Mouse (Mus musculus) testis, postnatal 10 days (tissue): ENCODE results near the gene Slc31a2.
A peak's percentile ranks its signal among the peaks of the same experiment; 100 is the strongest.
"Not testable (repeated sequence)": the region's sequence is repeated elsewhere in the genome, so short reads cannot be mapped to it uniquely, and the experiment has no call there.

Experiments used
- DNase-seq: peaks from one replicate; pipeline ENCODE4 v3.0.0; 2021; ENCODE audit warnings: low spot score

Slc31a2 gene

DNA sequence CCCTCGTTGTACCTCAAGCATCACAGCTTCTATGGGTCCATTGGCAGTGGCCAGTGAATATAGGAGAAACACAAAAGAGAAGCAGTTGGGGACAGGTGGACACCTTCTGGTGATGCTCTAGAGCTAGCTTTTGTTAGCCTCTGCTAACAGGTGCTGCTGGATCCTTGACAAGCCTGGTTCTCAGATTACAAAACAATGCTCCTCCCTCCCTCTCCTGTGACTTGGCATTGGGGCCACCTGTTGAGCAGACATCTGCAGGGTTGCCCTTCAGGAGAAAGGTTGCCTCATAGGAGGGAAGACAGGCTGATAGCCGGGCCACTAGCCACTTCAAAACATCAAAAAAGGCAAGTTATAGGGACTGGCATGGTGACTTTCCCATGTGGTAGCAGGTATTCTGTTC lies at the start of gene Slc31a2:
Gene Slc31a2 (plus strand): TSS at position 287 of the 400 bp plus-strand sequence.
- no peak for DNase-seq

DNA sequence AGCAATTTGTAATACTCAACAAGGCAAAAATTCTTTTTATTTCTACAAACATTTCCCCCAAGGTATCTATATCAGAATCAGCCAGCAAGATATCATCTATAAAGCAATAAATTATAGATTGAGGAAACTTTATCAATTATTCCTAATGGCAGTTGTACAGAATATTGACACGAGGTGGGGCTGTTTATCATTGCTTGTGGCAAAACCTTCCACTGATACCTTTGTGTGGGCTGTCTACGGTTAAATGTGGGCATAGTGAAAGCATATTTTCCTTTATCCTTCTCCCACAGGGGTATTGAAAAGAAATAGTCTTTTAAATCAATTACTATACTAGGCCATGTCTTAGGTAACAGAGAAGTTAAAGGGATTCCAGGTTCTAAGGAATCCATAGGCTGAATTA lies 48.9 kb upstream of the Slc31a2 start:
- DNase-seq: no peak

DNA sequence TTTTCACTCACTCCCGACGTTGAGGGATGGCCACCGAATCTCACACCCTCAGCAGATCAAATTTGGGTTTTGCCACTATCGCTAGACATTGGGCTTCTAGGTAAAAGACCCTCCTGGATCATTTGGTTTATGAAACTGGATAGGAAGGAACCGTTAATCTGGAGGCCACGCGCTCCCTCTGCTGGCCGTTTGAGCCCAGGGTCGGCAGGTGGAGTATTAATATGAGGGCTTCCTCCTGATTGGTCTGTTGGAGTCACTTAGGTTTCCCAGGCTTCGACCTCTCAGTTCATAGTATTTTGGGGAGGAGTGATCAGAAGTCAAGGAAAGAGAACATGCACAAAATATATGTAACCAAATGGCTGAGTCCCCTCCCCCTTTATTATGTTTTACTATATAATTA lies 34.0 kb upstream of the Slc31a2 start:
- DNase-seq: peak; percentile 72

DNA sequence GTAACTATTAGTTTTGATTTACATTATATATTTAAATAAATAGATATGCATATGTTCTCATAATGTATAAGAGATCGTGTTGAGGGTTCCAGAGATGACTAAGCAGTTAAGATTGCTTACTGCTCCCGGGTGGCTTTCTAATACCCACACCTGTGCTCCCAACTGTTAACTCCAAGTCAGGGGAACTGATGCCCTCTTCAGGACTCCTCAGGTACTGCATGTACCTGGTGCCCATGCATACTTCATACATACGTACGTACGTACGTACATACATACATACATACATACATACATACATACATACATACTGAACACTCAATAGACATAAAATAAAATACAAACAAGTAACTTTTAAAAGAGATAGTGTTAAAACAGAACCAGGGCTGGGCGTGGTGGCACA lies 32.9 kb upstream of the Slc31a2 start:
- DNase-seq: no peak

DNA sequence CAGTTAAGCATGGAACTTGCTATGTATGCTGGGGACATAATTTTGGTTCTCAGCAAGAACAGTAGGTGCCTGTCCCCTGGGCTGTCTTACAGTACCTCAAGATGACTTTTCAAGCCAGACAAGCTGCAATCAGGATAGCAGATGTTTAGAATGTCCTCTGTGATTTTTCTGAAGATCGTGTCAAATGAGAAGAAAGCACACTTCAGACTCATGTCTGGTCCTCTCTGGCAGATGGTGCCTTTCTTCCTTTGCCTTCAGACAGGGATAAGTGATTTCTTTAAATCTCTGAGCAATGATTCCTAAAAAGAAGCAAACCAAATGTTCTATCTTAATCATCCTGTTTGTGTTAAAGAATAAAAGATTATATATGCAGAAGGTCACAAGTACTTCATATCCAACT lies 32.2 kb upstream of the Slc31a2 start:
- DNase-seq: no peak

DNA sequence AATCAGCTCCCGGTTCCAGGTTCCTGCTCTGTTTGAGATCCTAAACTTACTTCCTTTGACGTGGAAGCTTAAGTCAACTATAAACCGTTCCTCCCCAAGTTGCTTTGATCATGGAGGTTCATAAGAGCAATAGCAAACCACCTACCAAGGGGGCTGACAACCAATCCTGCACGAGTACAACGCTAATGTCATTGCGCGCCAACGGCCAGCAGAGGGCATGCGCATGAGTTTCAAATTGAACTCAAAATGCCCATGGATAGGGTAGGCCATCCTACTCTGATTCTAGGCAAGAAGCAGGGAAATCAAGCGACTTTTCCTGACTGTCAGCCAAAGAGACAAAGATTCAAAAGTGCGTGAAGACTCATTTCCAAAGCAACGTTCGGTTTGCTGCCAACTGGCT lies 31.6 kb upstream of the Slc31a2 start, which contains the start of gene Zfp37:
Gene Zfp37 (minus strand): TSS at position 279 of the 400 bp plus-strand sequence.
- DNase-seq: peak; percentile 44

DNA sequence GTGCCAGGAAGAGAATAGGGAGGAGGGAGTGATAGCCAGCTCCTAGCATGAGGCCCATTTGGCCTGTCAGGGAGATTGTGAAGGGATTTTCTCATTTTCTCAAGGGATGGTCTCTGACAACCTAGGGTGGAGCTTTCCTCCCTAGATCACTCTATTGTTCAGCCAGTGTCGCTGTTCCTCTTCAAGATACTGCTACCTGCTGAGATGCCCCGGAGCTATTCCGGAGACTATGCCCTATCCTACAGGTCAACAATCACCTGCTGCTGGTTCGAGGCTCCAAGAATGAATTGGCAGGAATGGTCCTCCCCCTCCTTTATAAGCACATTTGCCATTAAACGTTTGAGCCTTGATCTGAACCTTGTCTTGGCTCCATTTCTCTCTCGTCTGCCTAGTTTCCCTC lies 21.8 kb upstream of the Slc31a2 start:
- no peak for DNase-seq

DNA sequence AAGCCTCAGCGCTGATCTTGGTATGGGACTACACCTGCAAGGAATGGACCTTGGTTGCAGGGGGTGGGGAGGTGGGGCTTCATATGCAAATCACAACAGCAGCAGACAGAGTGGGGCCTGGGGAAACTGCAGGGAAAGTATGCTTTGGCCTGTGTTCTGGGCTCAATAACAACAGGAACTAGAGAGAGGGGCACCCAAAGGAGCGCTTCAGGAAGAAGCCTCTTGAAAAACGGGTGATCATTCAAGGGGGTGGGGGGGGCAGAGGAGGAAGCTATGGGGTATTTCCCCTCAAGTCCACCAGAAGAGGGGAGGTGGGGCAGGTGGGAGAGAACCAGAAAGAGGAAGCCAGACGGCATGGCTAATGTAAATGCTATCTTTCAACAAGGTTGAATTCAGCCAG lies 14.0 kb upstream of the Slc31a2 start:
- DNase-seq: no peak

DNA sequence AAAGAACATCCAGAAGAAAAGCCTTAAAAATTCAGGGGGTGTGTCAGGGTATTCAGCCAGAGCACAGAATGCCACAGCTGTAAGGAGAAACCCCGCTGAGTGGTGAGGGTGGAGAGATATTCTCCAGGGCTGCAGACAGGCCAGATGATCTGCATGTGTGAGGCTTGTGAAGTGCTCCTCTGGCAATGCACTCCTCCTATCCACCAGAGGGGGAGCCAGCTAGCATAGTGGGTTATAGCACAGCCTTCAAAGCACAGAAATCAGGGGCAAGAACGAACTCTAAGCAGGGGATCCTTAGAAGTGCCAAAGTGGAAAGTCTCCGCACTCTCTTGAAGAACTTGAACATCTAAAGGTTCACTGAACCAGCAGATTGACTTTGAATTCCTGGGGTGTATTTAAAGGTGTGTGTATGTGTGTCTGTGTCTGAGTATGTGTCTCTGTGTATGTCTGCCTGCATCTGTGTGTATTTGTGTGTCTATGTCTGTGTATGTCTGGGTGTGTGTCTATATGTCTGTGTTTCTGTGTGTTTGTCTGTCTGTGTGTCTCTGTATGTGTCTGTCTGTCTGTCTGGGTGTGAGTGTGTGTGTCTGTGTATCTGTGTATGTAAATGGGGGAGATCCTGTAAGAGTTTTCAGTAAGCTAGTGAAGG lies 11.3 kb upstream of the Slc31a2 start:
- DNase-seq: no peak

DNA sequence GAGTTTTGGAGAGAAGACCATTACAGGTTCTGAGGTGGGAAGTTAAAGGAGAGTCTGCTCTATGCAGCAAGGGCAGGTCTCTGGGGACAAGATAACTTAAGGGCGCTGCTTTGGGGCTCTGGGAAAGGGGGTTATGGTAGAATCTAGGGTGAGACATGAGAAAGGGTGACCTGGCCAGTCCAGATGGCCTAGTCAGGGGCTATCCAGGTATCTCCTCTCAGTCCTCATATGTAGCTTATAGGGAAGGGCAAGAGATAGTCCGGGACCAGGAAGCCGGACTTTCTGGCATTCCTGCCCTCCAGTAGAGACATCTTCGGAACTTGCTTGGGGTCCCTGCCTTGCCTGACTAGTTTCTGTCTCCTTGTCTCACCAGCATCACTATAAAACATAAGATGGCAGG lies 10.6 kb upstream of the Slc31a2 start:
- no peak for DNase-seq

DNA sequence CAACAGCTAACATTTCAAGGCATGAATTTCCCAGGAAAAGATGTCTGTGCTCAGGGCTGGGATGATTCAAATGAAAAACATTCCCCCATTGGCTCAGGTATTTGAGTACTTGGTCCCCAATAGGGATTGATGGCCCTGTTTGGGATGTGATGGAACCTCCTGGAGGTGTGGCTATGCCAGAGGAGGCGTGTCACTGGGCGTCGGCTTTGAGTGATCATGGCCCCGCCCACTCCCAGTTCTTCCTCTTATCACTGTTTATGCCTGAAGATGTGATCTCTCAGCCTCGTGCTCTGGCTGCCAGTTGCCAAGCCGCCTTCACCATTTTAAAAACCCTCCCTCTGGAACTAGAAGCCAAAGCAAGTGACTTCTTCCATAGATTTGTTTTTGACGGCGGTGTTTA lies 7.8 kb upstream of the Slc31a2 start:
- DNase-seq: no peak

DNA sequence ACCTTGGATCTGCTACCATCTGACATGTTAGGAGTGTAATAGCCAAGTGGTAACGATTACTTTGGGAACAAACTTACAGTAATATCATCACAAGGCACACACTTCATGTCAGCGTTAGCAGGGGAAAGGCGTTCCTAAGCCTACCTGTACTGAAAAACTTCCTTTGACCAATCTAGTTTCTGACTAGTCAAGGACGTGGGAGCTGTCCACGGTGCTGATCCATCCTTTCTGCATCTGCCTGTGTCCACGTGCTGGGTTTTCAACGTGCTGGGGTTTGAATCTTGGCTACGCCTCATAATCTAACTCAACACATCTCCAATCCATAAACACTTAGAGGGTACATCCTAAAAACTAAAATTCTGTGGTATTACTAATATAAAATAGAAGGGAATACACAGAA lies 5.4 kb upstream of the Slc31a2 start:
- DNase-seq: peak; percentile 74

DNA sequence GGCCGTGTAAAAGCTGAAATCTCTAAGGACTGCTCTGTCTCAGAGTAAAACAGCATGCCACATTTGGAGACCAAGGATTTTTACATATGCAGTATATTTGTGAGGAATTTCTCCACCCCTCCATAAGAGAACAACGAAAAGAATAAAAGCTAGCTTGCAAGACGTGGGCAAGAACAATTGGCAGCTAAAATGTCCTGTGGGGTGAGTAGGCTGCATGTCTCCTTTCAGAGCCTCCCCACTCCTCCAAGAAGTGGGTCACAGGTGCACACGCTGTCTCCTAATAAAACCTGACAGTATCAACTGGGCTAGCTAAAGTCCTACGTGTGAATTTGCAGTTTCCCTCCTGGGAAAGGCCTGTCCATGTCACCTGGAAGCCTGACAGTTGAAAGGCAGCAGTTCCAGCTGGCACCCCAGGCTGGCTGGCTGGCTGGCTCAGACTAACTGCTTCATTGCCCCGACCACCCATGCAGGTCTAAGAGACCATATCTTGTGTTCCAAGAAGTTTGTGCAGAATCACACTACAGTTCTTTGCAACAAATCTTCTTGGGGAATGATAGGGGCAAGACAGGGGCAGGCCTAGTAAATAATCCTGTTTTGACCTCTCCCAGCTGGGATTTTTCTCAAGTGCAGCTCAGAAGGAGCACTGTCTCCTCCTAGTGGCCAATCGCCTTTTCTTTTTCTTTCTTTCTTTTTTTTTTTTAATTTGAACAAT lies 927 bp downstream of the Slc31a2 start:
- no peak for DNase-seq

DNA sequence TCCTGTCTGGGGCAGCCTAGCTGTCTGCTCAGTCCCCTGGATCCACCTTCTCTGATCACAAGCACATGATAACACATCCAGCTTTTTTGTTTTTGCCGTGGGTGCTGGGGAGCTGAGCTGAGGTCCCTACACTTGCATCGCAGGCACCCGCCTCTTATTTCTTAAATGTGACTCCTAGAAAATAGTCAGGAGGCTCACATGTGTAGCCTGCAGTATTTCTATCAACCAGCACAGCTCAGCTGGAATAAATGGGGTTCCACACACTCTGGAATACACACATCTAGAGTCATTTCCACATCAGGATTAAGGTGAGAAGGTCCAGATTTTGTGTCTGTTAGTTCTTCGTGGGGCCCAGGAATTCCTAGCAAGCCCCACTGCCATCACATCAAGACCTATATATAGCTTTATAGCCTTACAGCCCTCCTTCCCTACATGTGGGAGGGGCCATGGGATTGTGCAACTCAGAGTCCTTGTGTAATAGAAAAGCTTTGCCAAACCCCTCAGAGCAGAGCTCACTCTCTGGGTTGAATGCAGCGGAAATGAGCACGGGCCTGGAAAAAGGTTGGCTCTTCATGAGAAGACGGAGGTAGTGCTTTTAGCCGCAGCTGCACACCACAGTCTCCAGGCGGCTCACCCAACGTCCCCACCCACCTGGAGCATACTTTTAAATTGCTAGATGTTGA lies 2.9 kb downstream of the Slc31a2 start:
- no peak for DNase-seq

DNA sequence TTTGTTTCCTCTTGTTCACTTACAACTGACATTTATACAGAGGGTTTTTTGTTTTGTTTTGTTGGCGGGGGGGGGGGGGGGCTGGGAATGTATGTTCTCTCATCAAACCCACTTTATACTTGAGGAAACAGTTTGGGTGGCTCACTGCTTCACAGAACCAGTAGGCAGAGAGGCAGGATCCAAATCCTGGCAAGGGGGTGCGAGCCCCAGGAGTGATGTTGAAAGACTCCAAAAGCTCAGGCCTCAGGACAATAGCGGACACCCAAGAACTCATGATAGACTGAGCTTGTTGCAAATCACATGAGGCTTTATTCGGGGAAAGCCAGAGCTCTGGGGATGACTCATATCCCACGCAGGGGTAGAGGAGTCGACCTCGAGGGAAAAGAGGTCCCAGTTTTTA lies 3.7 kb downstream of the Slc31a2 start:
- DNase-seq: not testable (repeated sequence)

DNA sequence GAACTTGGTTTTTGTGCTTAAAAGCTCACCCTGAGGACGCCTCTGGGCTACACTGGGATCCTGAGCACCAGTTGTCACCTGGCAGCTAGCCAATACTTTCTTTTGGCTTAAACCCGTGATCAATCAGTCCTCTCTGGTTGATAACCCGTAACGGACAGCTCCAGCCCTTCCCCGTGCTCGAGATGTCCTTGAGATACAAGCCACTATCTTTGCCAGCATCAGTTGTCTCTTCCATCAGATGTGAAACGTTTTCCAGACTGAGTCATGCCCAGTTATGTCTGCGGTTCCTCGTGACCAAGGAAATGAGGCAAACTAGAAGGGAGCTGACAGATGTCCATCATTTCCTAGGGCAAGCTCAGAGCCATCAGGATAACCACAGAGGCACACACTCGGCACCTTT lies 4.7 kb downstream of the Slc31a2 start:
- DNase-seq: no peak

DNA sequence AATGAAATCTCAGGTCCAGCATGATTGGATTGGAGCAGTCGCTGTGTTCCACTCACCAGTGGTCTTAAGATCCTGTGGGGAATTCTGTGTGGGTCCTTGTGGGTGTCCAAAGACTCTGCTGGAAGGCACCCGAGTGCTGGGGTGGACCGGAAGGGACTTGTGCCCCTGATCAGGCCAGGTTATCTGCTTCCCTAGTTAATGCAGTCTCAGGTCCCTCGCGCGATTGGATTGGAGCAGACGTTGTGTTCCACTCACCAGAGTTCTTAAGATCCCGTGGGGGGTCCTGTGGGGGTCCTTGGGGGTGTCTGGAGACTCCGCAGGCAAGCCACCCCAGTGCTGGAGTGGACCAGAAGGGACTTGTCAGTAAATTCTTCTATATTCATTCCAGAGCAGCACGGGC lies 10.3 kb downstream of the Slc31a2 start:
- peak; percentile 30 for DNase-seq

DNA sequence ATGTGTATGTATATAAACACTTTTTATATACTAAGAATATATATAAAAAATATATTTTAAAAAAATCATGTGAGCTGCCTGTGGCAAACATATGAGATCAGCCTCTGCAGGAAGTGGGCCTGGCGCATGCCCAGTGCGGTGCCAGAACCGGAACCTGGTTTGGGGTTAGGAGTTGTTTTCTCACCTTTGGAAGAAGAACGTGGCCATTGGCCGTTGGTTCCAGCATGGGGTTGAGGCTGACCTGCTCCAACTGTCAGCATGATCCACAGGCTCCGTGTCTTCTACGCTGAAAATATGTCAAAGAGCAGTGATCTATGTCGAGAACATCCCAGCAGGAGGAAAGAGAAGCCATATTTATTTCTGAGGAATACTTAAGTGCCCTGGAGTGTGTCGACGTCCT lies 11.6 kb downstream of the Slc31a2 start:
- DNase-seq: peak; percentile 40

DNA sequence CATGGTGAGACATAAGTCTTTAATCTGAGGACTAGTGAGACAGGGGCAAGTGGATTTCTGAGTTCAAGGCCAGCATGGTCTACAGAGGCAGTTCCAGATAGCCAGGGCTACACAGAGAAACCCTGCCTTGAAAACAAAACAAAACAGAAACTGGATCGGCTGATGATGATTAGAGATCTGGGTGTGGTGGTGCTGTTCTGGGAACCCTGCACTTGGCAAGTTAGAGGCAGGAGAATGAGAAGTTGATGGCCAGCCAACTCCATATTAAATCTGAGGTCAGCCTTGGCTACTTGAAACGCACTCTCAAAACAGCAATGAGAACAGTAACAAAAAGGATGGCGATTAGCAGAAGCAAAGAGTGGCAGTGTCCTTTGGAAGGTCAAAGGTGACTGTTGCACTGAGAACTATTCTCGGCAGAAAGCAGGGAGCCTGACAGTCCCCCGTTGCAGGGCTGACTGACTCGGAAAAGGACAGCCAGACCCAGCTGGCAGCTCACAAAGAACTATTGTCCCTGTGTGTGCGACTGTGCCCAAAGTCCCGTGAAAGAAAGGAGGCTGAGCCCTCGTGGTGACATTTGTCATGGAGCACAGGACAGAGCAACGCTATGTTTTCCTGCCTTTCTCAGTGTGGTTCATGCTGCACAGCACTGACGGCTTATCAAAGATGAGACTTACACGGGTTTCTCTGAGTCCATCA lies 12.6 kb downstream of the Slc31a2 start:
- peak; percentile 51 for DNase-seq

DNA sequence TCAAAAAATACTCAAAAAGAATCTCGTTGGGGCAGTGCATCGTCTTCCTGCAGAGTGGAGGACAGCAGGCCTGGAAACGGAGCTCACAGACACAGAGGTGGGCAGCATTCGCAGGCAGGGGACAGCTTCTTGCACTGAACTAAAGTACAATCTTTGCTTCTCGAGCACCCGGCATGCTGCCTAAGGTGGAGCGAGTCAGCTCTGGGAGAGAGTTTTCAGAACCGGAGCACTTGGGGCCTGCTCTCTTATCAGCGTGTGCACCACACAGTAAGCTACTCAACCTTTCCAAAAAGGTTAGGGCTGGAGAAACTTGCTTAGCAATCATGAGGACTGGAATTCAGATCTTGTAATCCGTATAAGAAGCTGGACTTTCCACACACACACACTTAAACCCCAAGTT lies 14.3 kb downstream of the Slc31a2 start:
- DNase-seq: no peak

DNA sequence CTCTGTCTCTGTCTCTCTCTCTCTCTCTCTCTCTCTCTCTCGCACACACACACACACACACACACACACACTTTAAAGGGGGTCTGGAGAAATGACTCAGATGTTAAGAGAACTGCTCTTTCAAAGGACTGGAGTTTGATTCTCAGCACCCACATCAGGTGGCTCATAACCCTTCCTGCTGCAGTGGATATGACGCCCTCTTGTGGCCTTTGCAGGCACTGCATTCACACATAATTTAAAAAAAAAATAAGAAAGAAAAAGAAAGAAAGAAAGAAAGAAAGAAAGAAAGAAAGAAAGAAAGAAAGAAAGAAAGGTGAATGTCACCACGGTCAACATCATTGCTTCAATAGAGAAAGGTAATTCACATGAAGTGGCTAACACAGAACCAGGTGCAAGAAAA lies 14.9 kb downstream of the Slc31a2 start:
- DNase-seq: no peak

DNA sequence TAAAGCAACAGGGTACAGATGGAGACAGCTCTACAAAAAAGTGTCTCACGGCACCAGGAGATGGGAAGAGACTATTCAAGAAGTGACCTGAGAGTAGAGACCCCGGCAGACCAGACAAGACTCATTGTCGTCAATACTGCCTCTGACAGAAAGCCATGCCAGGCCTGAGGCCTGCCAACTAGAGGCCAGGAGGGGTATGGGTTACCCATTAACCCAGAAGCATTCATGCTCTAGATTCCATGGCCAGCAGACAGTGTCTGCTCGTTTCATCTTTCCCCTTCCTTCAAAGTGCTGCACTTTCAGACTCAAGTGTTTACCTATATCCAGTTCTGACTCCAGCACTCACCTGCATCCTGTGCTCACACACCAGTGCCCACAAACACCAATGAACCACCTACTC lies 15.7 kb downstream of the Slc31a2 start:
- DNase-seq: peak; percentile 21

DNA sequence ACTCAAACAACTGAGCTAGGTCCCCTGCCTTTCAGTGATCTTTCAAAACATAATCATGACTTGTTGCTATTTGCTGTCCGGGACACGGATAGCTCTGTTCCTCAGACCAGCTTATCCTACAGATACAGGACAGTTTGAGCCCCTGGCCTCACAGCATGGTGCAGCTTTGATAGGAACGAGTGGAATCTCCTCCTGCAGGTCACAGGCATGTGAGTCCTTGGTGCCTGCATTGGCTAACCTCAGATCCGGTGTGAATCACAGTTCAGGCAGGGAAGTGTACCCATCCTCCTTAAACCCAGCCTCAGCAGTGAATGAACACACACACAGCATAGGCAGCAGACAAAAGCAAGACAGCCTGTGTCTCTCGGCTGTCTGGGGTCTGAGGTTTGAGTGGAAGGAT lies 19.0 kb downstream of the Slc31a2 start:
- peak; percentile 27 for DNase-seq
